Mouse (Mus musculus) neural tube, embryonic 13.5 days (tissue): Measurements from ENCODE around the gene Dact3. TPM values are rescaled to one million over a fixed set of nuclear protein-coding genes. Genes with fewer than 3 reads are reported as not detected.

Source experiments
- ATAC-seq: fragments of 200-750 bp; cut with Nextera tagmentation; 2 replicates; pipeline ENCODE4 v1.8.0; 2017; ENCODE audit warnings: low read depth, mild to moderate bottlenecking, moderate TSS enrichment, moderate library complexity
- H3K27ac ChIP-seq: fragments of 300-500 bp; sonication (generic); replicated peaks from 2 replicates; pipeline ENCODE4 v1.5.1; 2015; ENCODE audit warnings: moderate library complexity, mild to moderate bottlenecking, inconsistent platforms
- H3K27me3 ChIP-seq: fragments of 300-500 bp; sonication (generic); 2 replicates; pipeline ENCODE4 v1.6.1; 2015; ENCODE audit warnings: mild to moderate bottlenecking, inconsistent platforms
- H3K36me3 ChIP-seq: fragments of 300-500 bp; sonication (generic); 2 replicates; pipeline ENCODE4 v1.6.1; 2015; ENCODE audit warnings: mild to moderate bottlenecking, inconsistent platforms
- H3K4me1 ChIP-seq: fragments of 300-500 bp; sonication (generic); replicated peaks from 2 replicates; pipeline ENCODE4 v1.6.1; 2015; ENCODE audit warnings: inconsistent platforms
- H3K4me2 ChIP-seq: fragments of 300-500 bp; sonication (generic); 2 replicates; pipeline ENCODE4 v1.6.1; 2015; ENCODE audit warnings: inconsistent platforms, mild to moderate bottlenecking, moderate library complexity
- H3K4me3 ChIP-seq: fragments of 300-500 bp; sonication (generic); 2 replicates; pipeline ENCODE4 v1.5.1; 2015; ENCODE audit warnings: mild to moderate bottlenecking, inconsistent platforms
- H3K9ac ChIP-seq: fragments of 300-500 bp; sonication (generic); 2 replicates; pipeline ENCODE4 v1.6.1; 2015; ENCODE audit warnings: moderate library complexity, mild to moderate bottlenecking, inconsistent platforms
- H3K9me3 ChIP-seq: fragments of 300-500 bp; sonication (generic); 2 replicates; pipeline ENCODE4 v1.6.1; 2016; ENCODE audit warnings: inconsistent platforms
- WGBS: fragments of 180-500 bp; shearing (Covaris S2); methylation state at CpG from one replicate; pipeline ENCODE4 v1.1.7; 2015; 5-methylcytosine and 5-hydroxymethylcytosine counted together
- polyA plus RNA-seq: library from polyadenylated mRNA; unstranded; fragments of >200 nt; fragmentation: Nextera tagmentation; extraction: Ambion mirVana; gene quantifications from 2 replicates; pipeline ENCODE4 v1.2.1, GENCODE M21; 2015

The Dact3 gene
- polyA plus RNA-seq, 1 experiment from 2014 or later, result 3.9 TPM

- Histone ChIP-seq H3K27me3 (peaks cover 39% of the 10 kb centered on the region), H3K9ac (peak overlapping the region; percentile 38; the same call in 1 of the 2 replicates), H3K36me3 (no peaks in the 10 kb centered on the region), H3K9me3 (no peaks in the 10 kb centered on the region), H3K4me1 (peaks cover 40% of the 10 kb centered on the region), H3K27ac (peak overlapping the region; percentile 59), H3K4me3 (peak overlapping the region; percentile 20; the same call in 1 of the 2 replicates), H3K4me2 (peak overlapping the region; percentile 54)
- 0% methylated on average over 4 of the region's 4 CpGs for WGBS
- peak; percentile 38; the same call in 1 of the 2 replicates for ATAC-seq
Observed at GRCm38 (mm10) chr7:16894279-16894678, 19.2 kb downstream of the Dact3 start.

GRCm38 (mm10) chr7:16895000-16895399 is 19.9 kb downstream of the Dact3 start:
- no peaks in the 10 kb centered on the region for H3K36me3 ChIP-seq
- peak overlapping the region; percentile 54 for H3K9ac ChIP-seq
- H3K27me3 ChIP-seq, result peaks cover 32% of the 10 kb centered on the region
- H3K4me3 ChIP-seq, result peak overlapping the region; percentile 20
- no peaks in the 10 kb centered on the region for H3K9me3 ChIP-seq
- peak overlapping the region; percentile 54 for H3K4me2 ChIP-seq
- peaks cover 43% of the 10 kb centered on the region for H3K4me1 ChIP-seq
- peak; percentile 30 for ATAC-seq
- under 1% methylated on average over 24 of the region's 24 CpGs for WGBS
- H3K27ac ChIP-seq, result no peak overlapping the region; the same call in 1 of the 2 replicates

GRCm38 (mm10) chr7:16895511-16895910 is 20.4 kb downstream of the Dact3 start:
- Histone ChIP-seq H3K4me3 (peak overlapping the region; percentile 20), H3K27ac (no peak overlapping the region; the same call in 1 of the 2 replicates), H3K4me2 (peak overlapping the region; percentile 54), H3K27me3 (peaks cover 27% of the 10 kb centered on the region), H3K9ac (peak overlapping the region; percentile 54), H3K9me3 (no peaks in the 10 kb centered on the region), H3K4me1 (peaks cover 48% of the 10 kb centered on the region), H3K36me3 (no peaks in the 10 kb centered on the region)
- ATAC-seq, result no peak
- 27% methylated on average over 10 of the region's 10 CpGs for WGBS

GRCm38 (mm10) chr7:16900526-16900925 is 25.4 kb downstream of the Dact3 start:
- WGBS, result 18% methylated on average over 5 of the region's 5 CpGs
- Histone ChIP-seq H3K27ac (no peak overlapping the region; the same call in 1 of the 2 replicates), H3K36me3 (no peaks in the 10 kb centered on the region), H3K4me2 (no peak overlapping the region), H3K27me3 (no peaks in the 10 kb centered on the region), H3K4me1 (peaks cover 38% of the 10 kb centered on the region), H3K4me3 (no peak overlapping the region), H3K9ac (peak overlapping the region; percentile 34; the same call in 1 of the 2 replicates), H3K9me3 (no peaks in the 10 kb centered on the region)
- ATAC-seq, result 0 out of 2 replicates have a peak, but pooled peaks have one; percentile 28

GRCm38 (mm10) chr7:16903439-16903955 is 28.4 kb downstream of the Dact3 start:
- H3K4me2 ChIP-seq, result no peak overlapping the region

GRCm38 (mm10) chr7:16904120-16904675 is 29.1 kb downstream of the Dact3 start:
- Histone ChIP-seq H3K27ac (no peak overlapping the region), H3K36me3 (no peaks in the 10 kb centered on the region), H3K9ac (no peak overlapping the region), H3K9me3 (no peaks in the 10 kb centered on the region), H3K27me3 (no peaks in the 10 kb centered on the region; the same call in 1 of the 2 replicates), H3K4me2 (no peak overlapping the region), H3K4me3 (no peak overlapping the region), H3K4me1 (peaks cover 44% of the 10 kb centered on the region)
- no peak for ATAC-seq
- 43% methylated on average over 9 of the region's 10 CpGs for WGBS

More at GRCm38 (mm10) chr7:16903439-16903955, 28.4 kb downstream of the Dact3 start:
- H3K36me3 ChIP-seq, result no peaks in the 10 kb centered on the region
- no peak for ATAC-seq
- peaks cover 44% of the 10 kb centered on the region for H3K4me1 ChIP-seq
- no peak overlapping the region for H3K27ac ChIP-seq
- H3K27me3 ChIP-seq, result no peaks in the 10 kb centered on the region
- H3K4me3 ChIP-seq, result no peak overlapping the region
- H3K9ac ChIP-seq, result no peak overlapping the region
- 71% methylated on average over 2 of the region's 2 CpGs for WGBS
- no peaks in the 10 kb centered on the region for H3K9me3 ChIP-seq

GRCm38 (mm10) chr7:16905491-16906021 is 30.4 kb downstream of the Dact3 start:
- no peak for ATAC-seq
- Histone ChIP-seq H3K9me3 (no peaks in the 10 kb centered on the region), H3K36me3 (no peaks in the 10 kb centered on the region), H3K4me3 (no peak overlapping the region), H3K27me3 (no peaks in the 10 kb centered on the region; the same call in 1 of the 2 replicates), H3K4me1 (peaks cover 34% of the 10 kb centered on the region), H3K9ac (no peak overlapping the region), H3K4me2 (no peak overlapping the region), H3K27ac (no peak overlapping the region)
- WGBS, result 53% methylated on average over 9 of the region's 9 CpGs

GRCm38 (mm10) chr7:16906281-16906680 is 31.2 kb downstream of the Dact3 start, which contains the start of gene Ptgir:
Gene Ptgir (plus strand): TSS chr7:16906490.
- no peak for ATAC-seq
- Histone ChIP-seq H3K9ac (peak within 1 kb of the TSS; percentile 10), H3K4me2 (peak within 1 kb of the TSS; percentile 8; the same call in 1 of the 2 replicates), H3K4me3 (no peak within 1 kb of the TSS), H3K27me3 (no peaks in the 10 kb centered on the region; the same call in 1 of the 2 replicates), H3K36me3 (no peaks in the 10 kb centered on the region), H3K4me1 (peaks cover 29% of the 10 kb centered on the region), H3K27ac (no peak within 1 kb of the TSS), H3K9me3 (no peaks in the 10 kb centered on the region)
- 11% methylated on average over 6 of the region's 6 CpGs for WGBS

GRCm38 (mm10) chr7:16906889-16907559 is 31.9 kb downstream of the Dact3 start:
- ATAC-seq, result no peak
- Histone ChIP-seq H3K4me1 (peaks cover 23% of the 10 kb centered on the region), H3K9ac (peak overlapping the region; percentile 10; the same call in 1 of the 2 replicates), H3K9me3 (no peaks in the 10 kb centered on the region), H3K27me3 (no peaks in the 10 kb centered on the region; the same call in 1 of the 2 replicates), H3K4me3 (no peak overlapping the region), H3K4me2 (peak overlapping the region; percentile 8; the same call in 1 of the 2 replicates), H3K36me3 (no peaks in the 10 kb centered on the region), H3K27ac (no peak overlapping the region)
- WGBS, result 92% methylated on average over 41 of the region's 41 CpGs

GRCm38 (mm10) chr7:16907842-16908241 is 32.7 kb downstream of the Dact3 start:
- Histone ChIP-seq H3K9me3 (no peaks in the 10 kb centered on the region), H3K4me1 (peaks cover 29% of the 10 kb centered on the region), H3K36me3 (no peaks in the 10 kb centered on the region), H3K27ac (no peak overlapping the region), H3K9ac (peak overlapping the region; percentile 45; the same call in 1 of the 2 replicates), H3K4me3 (no peak overlapping the region), H3K27me3 (no peaks in the 10 kb centered on the region; the same call in 1 of the 2 replicates), H3K4me2 (0 out of 2 replicates have a peak overlapping the region, but pooled peaks have one; percentile 7)
- 80% methylated on average over 7 of the region's 7 CpGs for WGBS
- no peak for ATAC-seq

GRCm38 (mm10) chr7:16908367-16908766 is 33.2 kb downstream of the Dact3 start:
- H3K4me2 ChIP-seq, result 0 out of 2 replicates have a peak overlapping the region, but pooled peaks have one; percentile 7
- ATAC-seq, result no peak
- peaks cover 31% of the 10 kb centered on the region for H3K4me1 ChIP-seq
- H3K27ac ChIP-seq, result no peak overlapping the region
- no peaks in the 10 kb centered on the region for H3K36me3 ChIP-seq
- H3K9me3 ChIP-seq, result no peaks in the 10 kb centered on the region
- H3K9ac ChIP-seq, result peak overlapping the region; percentile 45
- no peaks in the 10 kb centered on the region; the same call in 1 of the 2 replicates for H3K27me3 ChIP-seq
- no peak overlapping the region for H3K4me3 ChIP-seq
- WGBS, result 64% methylated on average over 11 of the region's 11 CpGs
